Mouse (Mus musculus): ENCODE measurements around the gene Mms19.

Gene Mms19

DNA sequence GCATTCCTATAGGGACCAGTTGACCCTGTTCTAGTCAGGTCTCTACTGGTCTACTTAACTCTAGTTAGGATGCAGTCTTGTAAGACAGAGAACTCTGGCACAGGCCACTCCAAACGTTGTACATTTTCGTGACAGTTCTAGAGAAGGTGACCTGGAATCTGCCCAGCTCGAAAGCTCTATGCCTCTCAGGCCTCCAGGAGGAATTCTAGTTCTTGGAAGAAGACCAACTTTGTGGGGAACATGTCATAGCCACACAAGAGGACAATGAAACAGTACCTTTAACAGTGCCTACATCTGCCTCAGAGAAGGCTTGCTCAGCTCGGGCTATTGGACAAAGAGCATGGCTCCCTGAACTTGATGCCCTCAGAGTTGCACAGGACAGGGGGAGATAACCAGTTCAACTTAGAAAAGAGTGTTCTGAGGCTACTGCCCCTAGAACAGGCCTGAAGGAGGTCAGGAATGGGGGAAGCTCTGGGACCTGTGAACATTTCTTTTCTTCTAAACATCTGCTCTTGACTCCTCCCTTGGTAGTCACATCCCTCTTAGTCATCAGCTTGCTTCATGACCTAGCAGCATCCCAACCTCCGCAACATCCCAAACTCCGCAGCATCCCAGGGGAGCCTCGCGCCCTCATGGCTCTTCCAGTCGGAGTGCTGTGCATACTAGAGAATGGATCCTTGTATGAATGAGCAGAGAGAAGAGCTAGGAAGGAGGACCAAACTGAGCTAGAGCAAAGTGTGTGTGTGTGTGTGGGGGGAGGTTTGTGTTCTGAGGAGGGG is 18.0 kb upstream of the Mms19 start:
- CTCF ChIA-PET: no interaction called here

DNA sequence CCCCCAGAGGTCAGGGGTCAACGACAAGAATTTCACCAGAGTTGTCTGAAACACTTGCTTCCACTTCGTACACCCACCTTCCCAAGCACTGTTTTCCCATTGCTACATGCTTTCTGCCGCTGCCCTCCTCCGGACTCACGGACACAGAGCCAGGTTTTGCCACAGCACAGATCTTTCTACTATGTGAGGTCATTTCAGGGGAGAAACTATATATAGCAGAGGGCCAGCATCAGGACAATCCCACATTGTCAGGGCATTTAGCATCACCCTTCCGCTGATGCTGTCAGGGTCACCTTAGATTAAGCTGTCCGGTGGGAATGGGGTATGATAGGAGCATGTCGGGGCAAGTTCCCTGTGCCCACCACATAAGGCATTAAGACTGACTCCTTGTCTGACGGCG is 16.1 kb upstream of the Mms19 start:
- CTCF ChIA-PET: no interaction called here

DNA sequence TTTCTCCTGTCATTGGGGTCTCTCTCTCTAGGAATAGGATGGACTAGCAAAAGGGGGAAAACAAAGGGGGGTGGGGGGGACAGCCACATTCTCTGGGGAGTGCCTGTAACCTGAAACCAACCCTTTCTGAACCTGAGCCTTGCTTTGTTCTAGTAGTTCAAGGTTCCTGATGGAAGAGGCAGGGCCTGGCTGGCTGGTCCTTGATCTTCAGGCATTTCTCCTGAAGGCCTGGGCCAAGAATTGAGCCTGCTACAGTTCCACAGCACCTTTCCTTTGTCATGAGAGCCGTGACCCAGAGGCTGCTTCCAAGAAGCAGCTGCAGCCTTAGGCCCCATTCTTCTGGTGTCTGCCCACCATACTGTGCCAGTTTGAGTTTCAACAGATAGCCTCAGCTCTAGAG is 14.5 kb upstream of the Mms19 start:
- CTCF ChIA-PET: no interaction called here

DNA sequence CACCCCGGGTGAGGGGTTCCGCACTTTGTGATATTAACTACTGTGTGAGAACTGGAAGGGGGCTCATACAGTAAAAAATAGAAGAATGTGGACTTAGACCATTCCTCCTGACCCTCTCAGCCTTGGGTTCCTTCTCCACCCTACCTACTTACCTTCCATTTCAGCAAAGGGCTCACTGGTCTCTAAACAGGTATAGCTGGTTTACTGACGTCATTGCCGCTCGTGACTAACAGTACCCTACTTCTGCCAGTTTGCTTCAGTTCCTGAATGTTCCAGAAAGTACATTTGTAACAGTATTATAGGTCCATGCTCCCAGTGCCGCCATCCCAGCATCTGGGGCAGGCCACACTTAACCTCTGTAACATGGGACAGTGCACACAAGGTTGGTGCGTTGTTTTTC is 13.1 kb upstream of the Mms19 start:
- CTCF ChIA-PET: no interaction called here

DNA sequence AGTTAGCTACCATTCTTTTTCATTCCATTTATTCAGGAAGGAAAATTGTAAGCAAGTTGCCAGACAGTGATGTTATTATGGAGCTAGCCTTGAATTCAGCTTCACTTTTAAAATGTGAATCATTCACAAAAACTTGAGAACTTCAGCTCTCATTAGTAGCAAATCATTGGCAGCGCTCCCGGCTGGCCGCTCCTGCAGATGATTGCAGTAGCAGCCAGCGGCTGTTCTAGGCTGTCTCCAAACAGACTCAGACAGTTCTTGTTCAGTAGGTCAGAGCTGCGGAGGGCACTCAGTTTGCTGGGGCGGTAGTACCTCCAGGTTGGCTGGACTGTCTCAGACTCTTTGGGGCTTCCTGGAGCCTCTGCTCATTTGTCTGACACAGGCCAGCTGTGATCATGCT is 12.5 kb upstream of the Mms19 start:
- CTCF ChIA-PET: no interaction called here

DNA sequence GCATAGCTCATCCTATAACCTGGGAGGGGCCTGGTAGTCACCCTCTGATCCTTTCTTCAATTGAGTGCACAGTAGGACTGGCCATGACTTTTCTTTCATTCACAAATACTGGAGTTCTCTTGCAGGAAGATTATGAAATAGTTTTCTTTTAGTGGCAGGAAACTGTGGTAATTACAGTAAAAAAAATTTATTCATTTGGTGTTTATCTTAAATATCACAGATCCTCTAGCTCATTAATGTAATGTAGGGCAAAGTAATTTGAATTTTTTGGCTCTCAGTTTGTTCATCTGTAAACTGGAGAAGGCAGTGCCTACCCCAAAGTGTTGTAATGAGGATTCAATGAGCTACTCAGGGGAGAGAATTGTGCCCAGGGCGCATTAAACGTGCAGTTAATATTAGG is 12.0 kb upstream of the Mms19 start:
- CTCF ChIA-PET: no interaction called here

DNA sequence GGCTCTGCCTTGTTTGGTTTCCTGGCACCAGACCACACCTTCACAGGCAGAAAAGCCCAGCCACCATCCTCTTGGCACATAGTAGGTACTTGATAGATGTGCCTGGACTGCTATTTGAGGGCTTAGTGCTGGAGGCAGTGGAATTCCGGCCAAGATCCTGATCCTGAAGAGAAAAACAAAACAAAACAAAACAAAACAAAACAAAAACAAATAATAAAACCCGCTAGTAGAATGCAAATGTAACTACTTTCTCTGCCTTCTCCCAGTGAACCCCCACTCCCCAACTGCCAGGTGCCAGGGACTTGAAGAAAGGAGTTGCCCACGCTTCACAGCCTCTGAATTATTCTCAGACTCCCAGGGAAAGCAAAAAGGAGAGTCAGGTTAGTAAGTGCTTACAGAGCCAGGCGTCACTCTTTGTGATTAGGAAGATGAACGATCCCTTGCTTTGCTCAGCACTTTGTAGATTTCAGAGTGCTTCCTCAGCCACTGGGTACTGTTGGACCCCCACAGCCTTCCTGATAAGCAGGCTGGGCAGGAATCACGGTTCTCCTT is 11.0 kb upstream of the Mms19 start:
- CTCF ChIA-PET: no interaction called here

DNA sequence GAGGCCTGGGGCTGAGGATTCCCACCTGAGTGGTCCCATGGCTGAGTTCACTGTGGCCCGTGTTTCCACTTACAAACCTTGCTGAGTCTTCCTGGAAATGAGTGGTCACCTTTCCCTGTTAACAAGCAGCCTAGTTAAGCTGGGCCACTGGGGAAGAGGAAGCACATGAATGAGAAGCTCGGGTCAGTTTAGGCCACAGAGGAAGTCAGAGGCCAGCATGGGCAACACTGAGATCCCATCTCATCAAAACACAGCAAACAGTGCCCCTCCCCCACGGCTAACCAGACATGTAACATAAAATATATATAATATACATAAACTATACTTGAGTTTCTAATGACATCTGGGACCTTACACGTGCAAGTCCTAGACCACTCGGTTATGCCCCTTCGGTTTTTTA is 8.9 kb upstream of the Mms19 start:
- CTCF ChIA-PET: interaction anchor here (0.6 kb wide), 1 partner anchor 587 kb away, joined by 5 read pairs; no protein-coding TSS in a partner anchor

DNA sequence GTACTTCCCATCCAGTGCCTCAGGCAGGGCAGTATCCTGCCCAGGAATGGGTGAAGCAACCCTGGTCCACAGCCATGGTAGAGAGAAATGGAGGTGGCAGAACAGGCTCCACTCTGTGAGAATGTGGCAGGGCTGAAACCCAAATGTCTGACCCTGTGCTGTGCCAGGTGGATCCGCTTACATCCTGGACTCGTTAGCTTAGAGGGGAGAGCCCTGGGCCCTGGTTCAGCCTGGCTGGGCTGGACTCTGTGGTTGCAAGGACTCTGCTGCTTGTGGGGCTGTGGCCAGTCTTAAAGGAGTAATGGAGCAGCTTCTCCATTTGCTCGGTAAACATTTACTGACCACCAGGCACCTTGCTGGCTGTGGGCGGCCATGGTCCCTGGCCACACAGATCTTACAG is 6.2 kb upstream of the Mms19 start:
- CTCF ChIA-PET: no interaction called here

DNA sequence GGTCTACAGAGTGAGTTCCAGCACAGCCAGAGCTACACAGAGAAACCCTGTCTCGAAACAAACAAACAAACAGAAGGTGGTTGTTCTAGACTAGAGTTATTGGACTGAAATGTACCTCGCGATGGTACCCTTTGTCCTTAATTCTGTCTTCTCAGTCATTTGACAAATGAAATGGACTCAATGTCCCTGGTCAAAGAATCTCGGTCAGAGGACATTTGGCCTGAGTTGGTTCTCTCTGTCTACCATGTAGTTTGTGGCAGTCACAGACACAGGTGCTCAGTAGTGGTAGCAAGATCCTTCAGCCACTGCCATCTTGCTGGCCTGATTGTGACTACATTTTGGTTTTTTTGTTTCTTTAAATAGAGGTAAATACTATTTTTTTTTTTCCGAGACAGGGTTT is 5.0 kb upstream of the Mms19 start:
- CTCF ChIA-PET: interaction anchor here (0.6 kb wide), 1 partner anchor 40 kb away, joined by 4 read pairs; no protein-coding TSS in a partner anchor

DNA sequence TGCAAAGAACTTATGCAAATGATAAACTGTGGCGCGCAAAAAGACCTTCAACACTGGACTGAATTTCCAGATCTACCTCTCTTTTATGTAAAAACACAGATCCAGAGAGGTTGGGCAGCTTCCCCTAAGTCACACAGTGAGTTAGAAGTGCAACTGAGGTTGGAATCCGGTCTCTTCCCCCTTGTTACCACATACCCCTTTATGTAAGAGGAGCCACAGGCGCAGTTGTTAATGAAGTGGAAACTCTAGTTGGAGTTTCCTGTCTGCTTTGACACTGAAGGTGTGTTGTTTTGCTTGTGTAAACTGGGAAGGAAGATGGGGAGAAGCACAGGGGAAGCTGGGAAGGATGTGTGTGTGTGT is 1.8 kb upstream of the Mms19 start:
- CTCF ChIA-PET: no interaction called here

DNA sequence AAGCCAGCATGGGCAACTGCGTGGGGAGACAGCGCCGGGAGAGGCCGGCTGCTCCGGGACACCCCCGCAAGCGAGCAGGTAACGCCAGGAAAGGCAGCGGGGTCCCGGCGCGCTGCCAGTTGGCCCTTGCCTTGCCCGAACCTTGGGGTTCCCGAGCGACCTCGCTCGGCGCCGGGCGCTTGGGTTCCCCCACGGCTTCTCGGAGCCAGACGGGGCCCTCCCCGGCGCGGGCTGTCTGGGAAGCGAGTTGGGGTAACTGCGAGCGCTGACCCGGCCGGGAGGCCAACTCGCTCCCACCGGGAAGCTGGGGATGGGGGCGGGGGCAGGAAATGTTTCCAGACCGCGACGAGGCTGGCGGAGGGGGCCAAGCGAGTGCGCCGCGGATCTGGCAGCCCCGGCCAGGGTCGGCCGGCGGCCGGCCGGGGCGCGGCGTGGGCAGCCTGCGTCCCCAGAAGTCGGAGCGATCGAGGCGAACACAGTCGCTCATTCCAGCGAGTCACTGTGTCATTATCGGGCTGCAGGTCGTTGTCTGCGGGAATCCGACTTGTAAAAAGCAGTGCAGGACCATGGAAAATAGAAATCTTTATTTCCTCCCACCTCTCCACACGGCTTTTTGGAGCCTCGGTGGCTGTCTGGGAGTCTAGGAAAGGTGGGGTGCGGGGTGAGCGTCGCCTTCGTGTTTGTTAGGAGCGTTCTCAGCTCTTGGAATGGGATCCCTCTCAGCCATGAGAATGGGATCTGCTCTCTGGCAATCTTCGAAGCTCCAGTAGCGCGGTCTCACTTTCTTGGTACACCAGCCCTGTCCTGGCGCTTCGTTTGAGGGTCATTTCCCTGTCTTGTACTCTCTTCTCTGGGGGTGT is 1.2 kb upstream of the Mms19 start:
- CTCF ChIA-PET: no interaction called here

DNA sequence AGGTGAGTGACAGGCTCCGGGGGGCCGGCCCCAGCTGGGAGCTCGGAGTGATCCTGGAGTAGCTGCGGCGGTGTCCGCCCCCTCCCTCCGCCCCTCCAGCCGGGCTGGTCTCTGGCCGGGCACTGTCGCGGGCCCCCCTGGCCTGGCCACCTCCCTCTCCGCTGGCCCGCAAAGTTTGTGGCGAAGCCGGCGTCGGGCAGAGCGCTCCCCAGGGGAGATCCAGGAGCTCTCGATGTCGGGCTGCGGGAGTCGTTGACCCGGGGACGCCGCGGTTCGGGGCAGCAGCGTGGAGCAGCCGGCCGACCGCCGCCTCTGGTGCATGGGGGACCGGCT is 604 bp upstream of the Mms19 start, which contains the start of gene Ubtd1:
Gene Ubtd1, plus strand, starts transcription at position 169 of the 333 bp plus-strand sequence.
- CTCF ChIA-PET: no interaction called here

DNA sequence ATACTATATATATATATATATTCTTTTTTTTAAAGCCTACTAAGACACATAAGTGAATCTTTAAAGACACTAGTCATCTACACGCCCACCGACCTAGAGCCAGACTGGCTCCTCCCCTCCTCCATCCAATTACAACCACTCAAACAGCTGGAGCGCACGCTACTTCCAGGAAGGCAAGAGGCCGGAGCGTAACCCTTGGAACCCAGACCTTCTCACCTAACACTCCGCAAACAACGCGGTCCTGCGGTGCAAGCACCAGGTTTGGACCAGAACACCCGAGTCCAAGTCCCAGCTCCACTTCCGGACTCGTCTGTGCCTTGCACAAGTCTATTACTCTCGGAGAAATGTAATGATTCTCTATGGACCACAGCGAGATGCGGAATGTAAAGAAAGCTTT is 537 bp downstream of the Mms19 start:
- CTCF ChIA-PET: interaction anchor here (0.7 kb wide), 1 partner anchor 1462 kb away, joined by 3 read pairs; no protein-coding TSS in a partner anchor

DNA sequence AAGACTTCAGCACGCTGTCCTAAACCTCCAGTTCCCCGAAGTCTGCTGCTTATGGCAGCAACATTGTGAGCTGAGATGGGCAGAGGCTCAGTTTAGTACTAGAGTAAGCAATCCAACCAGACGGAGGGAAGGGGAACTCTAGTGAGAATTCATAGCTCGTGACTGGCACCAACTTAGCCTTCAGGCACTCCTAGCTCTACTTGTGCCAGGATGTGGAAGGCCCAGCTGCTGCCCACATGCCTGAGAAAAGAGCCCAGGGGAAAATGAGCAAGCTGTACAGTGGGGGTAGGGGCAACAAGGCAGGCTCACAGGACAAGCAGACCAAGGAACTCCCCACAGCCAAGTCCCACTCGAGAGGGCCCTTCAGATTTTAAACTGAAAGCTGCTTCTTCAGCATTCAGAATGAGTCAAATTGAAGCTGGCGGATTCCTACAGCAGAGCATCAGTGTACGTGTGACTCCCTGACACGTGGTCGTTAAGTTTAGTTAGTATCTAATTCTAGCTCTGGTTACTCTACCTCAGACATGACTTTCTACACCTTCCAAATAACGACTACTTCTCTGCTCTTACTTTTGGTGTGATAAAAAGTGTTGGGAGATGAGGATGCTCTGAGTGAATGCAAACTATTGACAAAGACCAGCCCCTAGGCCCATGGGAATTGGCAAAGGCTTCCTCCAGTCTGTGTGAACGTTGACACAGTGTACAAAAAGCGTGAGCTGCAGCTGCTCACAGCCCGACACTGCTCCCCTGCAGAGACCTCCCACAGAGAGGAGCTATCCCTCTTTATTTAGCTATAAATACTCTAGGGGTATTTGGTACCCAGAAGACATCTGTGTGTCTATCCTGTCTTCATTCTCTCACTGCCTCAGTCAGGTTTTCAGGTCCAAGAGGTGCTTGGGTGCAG is 6.8 kb downstream of the Mms19 start:
- CTCF ChIA-PET: no interaction called here

DNA sequence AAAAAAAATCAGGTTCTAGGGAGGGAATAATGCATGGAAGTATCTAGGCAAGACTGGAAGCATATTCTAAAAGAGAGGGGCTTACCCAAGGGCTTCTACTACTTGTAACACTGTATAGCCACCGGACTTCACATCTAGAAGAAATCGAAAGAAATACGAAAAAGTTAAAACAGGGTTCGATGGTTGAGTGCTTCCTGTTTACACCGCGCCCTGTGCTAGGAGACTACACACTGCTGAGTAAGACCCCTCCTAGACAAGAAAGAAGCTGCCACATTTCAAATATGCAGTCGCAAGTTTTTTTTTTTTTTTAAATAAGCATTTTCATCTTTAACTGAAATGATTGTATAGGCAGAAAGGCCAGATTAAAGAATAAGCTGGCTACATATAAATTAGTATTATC is 11.3 kb downstream of the Mms19 start:
- CTCF ChIA-PET: no interaction called here

DNA sequence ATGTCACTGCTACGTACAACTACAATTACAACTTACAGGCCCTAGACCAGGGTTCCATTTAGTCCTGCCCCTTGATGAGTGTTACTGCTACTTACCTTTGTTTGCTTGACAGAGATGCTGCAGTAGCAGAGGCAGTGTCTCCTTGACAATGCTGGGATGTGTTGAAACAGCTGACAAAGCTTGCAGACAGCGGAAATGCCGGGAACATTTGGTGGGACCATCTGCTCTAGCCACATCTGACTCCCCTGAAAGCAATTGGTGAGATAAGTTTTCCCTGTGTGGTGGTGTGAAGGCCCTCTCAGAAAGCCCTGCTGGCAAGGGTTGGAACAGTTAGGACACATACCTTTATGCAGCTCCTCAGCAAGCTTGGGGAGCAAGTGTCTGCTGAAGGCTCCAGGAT is 27.4 kb downstream of the Mms19 start:
- CTCF ChIA-PET: no interaction called here

DNA sequence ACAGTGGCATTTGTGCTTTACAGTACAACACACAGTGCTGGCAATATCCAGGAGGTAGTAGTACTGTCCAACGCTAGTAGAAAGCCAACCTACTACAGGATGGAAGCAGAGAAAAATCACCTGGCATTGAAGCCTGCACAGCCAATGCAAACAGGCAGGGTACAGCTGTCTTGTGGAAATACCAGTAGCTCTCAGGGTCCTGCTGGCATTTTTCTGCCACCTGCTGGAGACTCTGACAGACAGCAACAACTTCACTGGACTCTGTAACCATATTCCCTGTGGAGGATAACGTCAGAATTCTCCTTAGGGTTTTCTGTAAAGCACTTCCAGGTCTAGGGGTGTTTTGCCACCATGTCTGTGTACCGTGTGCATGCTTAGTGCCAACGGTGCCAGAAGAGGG is 28.7 kb downstream of the Mms19 start:
- CTCF ChIA-PET: interaction anchor here (0.7 kb wide), 1 partner anchor 136 kb away, joined by 3 read pairs; no protein-coding TSS in a partner anchor

DNA sequence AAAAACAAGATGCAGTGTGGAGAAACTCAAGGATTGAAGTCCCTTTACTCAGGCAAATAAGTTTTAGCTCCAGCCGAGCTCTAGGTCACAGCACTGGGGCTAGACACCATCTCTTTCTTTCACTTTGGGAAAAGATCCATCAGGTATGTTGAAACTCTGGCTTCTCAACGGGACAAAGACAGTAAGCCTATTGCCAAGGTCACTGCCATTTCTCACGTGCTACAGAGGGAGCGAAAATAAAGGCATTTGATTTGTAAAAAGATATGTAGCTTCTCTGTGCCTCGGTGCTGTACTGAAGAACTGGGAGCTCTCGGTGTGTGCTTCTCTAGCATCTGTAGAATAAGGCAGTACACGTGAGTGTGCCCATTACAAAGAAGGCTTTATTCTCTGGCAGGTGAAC is 37.1 kb downstream of the Mms19 start:
- CTCF ChIA-PET: no interaction called here

DNA sequence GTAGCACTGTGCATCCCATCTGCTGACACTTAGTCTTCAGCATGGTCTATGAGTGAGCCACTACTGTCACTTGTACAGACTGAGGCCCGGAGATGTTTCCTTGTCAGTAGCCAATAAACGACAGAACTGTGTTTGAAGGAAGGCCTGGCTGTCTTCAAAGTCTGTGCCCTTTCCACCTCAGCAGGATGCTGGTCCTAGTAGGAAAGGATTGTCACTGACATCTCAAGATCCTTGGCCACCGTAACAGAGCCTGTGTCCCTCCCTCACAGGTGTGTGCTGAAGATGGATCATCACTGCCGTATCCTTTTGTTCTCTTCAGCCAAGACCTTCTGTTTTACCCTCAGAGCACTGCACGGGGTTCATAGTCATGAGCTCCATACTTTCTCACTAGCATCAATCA is 42.4 kb downstream of the Mms19 start:
- CTCF ChIA-PET: no interaction called here

DNA sequence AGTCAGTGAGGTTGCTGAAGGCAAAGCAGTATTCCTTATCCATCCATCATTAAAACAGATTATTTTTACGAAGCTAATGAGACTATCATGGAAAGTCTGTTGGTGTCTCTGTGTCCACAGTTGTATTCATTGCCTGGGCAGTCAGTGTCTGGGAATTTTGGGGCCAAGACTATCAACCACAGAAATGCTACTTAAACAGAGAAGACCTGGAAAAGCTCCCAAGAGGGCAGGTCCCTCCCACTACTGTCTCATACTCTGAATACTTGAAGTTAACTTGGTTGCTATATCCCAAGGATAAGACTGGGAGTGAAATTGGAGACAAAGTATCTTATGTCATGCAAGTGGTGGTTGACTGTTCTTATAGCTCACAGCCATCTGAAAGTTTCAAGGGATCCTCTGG is 45.0 kb downstream of the Mms19 start:
- CTCF ChIA-PET: no interaction called here

DNA sequence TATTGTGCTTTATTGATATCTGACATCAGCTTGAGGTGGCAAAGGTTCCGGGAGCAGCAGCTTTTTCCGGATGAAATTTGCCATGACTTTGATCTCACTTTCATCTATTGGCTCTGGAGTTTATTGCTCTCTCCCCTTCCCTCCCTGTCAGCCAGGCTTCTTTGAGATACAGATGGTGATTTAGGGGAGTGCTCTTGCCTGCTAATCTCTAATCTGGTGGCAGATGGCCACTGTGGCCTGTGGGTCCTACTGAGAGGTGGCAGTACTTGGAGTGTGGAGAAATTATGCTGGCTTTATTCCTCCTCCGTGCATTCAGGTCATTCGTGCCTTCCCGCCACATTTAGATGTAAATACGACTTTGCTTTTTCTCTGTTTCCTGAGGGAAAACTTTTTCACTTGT is 46.8 kb downstream of the Mms19 start:
- CTCF ChIA-PET: no interaction called here
